Mouse (Mus musculus): ENCODE measurements at regions not wholly inside any gene's neighbourhood (a gene's known extent, or its start where the extent isn't known, plus 50 kb on each side); places are given as distances from the start of the nearest gene placed in this dataset.
"Not testable (repeated sequence)": the region's sequence is repeated elsewhere in the genome, so short reads cannot be mapped to it uniquely, and the experiment has no call there.

- DNase-seq (ENCODE audit: inconsistent ontology term), result no peak
Measured at GRCm38 (mm10) chr10:23733679-23734078, 53.4 kb downstream of the Rps12 start.

DNA sequence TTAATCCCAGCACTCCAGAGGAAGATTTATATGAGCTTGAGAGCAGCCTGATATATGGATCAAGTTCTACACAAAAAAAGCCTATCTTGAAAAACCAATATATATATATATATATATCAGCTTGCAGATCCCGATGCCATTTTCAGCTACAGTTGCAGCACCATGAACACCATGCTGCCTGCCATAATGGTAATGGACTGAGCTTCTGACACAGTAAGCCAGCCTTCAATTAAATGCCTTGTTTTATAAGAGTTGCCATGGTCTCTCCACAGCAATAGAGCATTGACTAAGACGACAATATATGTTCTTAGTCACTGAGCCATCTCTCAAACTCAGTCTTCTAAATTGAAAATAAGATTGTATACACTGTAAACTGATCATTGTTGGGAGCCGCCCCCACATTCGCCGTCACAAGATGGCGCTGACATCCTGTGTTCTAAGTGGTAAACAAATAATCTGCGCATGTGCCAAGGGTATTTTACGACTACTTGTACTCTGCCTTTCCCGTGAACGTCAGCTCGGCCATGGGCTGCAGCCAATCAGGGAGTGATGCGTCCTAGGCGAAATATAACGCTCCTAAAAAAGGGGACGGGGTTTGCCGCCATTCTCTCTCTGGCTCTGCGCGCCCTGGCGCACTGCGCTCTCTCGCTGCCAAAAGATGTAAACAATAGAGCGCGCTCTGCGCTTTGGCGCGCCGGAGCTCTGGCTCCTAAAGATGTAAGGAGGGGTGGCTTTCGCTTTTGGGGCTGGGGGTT lies 60.9 kb downstream of the Rps12 start:
- not testable (repeated sequence) for DNase-seq (ENCODE audit: inconsistent ontology term)

DNA sequence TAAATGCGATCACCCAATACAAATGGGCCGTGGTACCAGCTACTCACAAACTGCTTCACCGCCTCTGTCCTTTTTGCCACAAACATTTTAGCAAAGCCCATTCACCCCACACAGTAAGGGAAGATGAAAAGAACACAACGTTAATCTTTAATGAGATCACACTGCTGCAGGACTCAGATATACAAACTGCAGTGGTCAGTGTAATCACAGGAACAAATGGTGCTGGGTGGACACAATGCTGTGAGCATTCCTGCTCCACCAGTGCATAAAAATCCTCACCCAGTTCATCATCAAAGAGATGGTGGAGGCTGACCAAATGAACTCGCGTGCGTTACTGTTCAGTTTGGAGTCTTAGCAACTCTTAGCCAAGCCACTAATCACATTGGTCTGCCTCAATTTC lies 69.0 kb downstream of the Rps12 start:
- peak; percentile 65 for DNase-seq (ENCODE audit: inconsistent ontology term)

- DNase-seq (ENCODE audit: inconsistent ontology term), result no peak
Measured at GRCm38 (mm10) chr10:23715511-23715910, 71.6 kb downstream of the Rps12 start.

GRCm38 (mm10) chr10:23715101-23715500 lies 72.0 kb downstream of the Rps12 start:
- DNase-seq (ENCODE audit: inconsistent ontology term), result no peak

GRCm38 (mm10) chr10:23712691-23713378 lies 74.2 kb downstream of the Rps12 start:
- no peak for DNase-seq (ENCODE audit: inconsistent ontology term)

GRCm38 (mm10) chr10:23711416-23712171 lies 75.5 kb downstream of the Rps12 start:
- DNase-seq (ENCODE audit: inconsistent ontology term), result no peak

- no peak for DNase-seq (ENCODE audit: inconsistent ontology term)
Measured at GRCm38 (mm10) chr10:23710999-23711398, 76.1 kb downstream of the Rps12 start.

- no peak for DNase-seq (ENCODE audit: inconsistent ontology term)
Measured at GRCm38 (mm10) chr10:23708261-23708660, 78.8 kb downstream of the Rps12 start.

- no peak for DNase-seq (ENCODE audit: inconsistent ontology term)
Measured at GRCm38 (mm10) chr10:23707141-23707540, 79.9 kb downstream of the Rps12 start.

DNA sequence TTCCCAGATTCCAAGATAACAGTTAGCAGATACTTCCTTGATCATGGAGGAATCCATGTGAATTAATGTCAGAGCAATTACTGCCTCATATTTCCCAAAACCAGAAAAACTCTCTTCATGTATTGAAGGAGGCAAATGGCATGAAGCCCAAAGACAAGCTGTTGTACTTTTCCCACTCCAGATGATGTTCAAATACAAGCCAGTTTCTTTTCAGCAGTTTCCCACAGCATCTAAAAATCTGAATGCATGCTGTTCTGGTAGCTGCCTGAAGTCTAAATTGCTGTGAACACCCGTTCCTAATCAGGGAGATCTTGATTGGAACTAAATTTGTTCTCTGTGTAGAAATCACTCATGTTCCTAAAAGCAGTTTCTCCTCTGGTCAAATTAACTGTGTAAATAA lies 83.0 kb downstream of the Rps12 start:
- no peak for DNase-seq (ENCODE audit: inconsistent ontology term)

- DNase-seq (ENCODE audit: inconsistent ontology term), result no peak
Measured at GRCm38 (mm10) chr10:23691291-23691690, 95.8 kb downstream of the Rps12 start.

GRCm38 (mm10) chr10:23686969-23687368 lies 100.1 kb downstream of the Rps12 start:
- peak; percentile 10 for DNase-seq (ENCODE audit: inconsistent ontology term)

- DNase-seq (ENCODE audit: inconsistent ontology term), result no peak
Measured at GRCm38 (mm10) chr10:23683078-23683477, 104.0 kb downstream of the Rps12 start.

DNA sequence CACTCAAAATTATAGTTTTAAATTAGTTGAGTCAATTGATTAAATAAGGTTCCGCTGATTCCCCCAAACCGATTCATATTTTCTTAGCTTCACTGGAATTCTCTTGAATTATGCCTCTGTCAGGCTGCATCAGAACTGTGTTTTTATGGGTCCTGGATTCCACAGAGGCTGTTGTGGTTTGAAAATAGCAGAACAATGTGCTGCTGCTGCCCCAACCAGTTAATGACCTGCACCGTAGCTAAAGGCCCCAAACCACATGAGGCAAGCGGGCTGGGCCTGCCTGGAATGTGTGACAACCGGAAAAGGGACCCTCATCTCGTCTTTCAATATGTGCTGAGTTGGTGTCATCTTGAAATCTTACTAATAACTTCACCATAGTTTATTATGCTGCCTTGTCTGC lies 111.2 kb downstream of the Rps12 start:
- peak; percentile 80 for DNase-seq (ENCODE audit: inconsistent ontology term)

- DNase-seq (ENCODE audit: inconsistent ontology term), result peak; percentile 78
Measured at GRCm38 (mm10) chr10:23674633-23675515, 112.2 kb downstream of the Rps12 start.

GRCm38 (mm10) chr10:23672296-23672695 lies 114.8 kb downstream of the Rps12 start:
- no peak for DNase-seq (ENCODE audit: inconsistent ontology term)

- no peak for DNase-seq (ENCODE audit: inconsistent ontology term)
Measured at GRCm38 (mm10) chr10:23671494-23671893, 115.6 kb downstream of the Rps12 start.

DNA sequence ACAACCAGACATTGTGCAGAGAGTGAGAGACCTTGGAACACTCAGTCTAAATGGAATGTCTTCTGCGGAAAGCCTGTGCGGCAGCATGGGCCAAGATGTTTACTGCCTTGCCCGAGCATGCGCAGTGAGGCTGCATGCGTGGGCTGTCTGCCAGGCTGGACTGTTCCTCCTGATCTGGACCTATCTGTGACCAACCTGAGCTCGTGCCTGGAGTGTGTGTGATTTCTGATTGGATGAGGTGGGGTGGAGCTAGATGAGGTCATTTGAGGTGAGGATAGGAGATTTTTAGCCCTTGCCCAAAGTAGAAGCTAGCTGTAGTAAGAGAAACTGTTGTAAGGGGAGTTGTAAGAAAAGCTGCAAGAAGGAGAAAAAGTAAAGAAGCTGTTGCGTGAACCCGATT lies 121.2 kb downstream of the Rps12 start:
- not testable (repeated sequence) for DNase-seq (ENCODE audit: inconsistent ontology term)

GRCm38 (mm10) chr10:23626201-23626600 lies 160.9 kb downstream of the Rps12 start:
- DNase-seq (ENCODE audit: inconsistent ontology term), result no peak

- no peak for DNase-seq (ENCODE audit: inconsistent ontology term)
Measured at GRCm38 (mm10) chr10:23612030-23612429, 175.0 kb downstream of the Rps12 start.

Data from Muller cell, postnatal 12 days (primary cell).